Mouse (Mus musculus) embryonic facial prominence, embryonic 11.5 days (tissue): ENCODE measurements around the gene 9930021J03Rik. TPM values are rescaled to one million over a fixed set of nuclear protein-coding genes. Genes with fewer than 3 reads are reported as not detected.

Experiments
- ATAC-seq: fragments of 200-750 bp; cut with Nextera tagmentation; replicated peaks from 2 replicates; pipeline ENCODE4 v1.8.0; 2017; ENCODE audit warnings: low read depth; ENCODE audit not compliant: insufficient number of reproducible peaks, low FRiP score, low TSS enrichment
- DNase-seq: peaks from one replicate; pipeline ENCODE4 v3.0.0-alpha.2; 2015; ENCODE audit warnings: low spot score
- H3K27ac ChIP-seq: fragments of 300-500 bp; sonication (generic); replicated peaks from 2 replicates; pipeline ENCODE4 v1.5.1; 2014; ENCODE audit warnings: mild to moderate bottlenecking, low read depth, low read length, control low read depth
- H3K27me3 ChIP-seq: fragments of 300-500 bp; sonication (generic); 2 replicates; pipeline ENCODE4 v1.6.1; 2014; ENCODE audit warnings: mild to moderate bottlenecking, low read length, moderate library complexity, mixed read lengths; ENCODE audit not compliant: control insufficient read depth, insufficient read depth
- H3K36me3 ChIP-seq: fragments of 300-500 bp; sonication (generic); replicated peaks from 2 replicates; pipeline ENCODE4 v1.6.1; 2014; ENCODE audit warnings: low read depth, mild to moderate bottlenecking, low read length, moderate library complexity, mixed read lengths; ENCODE audit not compliant: control insufficient read depth, insufficient read depth
- H3K4me1 ChIP-seq: fragments of 300-500 bp; sonication (generic); 2 replicates; pipeline ENCODE4 v1.6.1; 2014; ENCODE audit warnings: low read length, mixed read lengths; ENCODE audit not compliant: control insufficient read depth, insufficient read depth
- H3K4me2 ChIP-seq: fragments of 300-500 bp; sonication (generic); 2 replicates; pipeline ENCODE4 v1.6.1; 2014; ENCODE audit warnings: low read depth, mild to moderate bottlenecking, control low read depth, low read length, moderate library complexity
- H3K4me3 ChIP-seq: fragments of 300-500 bp; sonication (generic); 2 replicates; pipeline ENCODE4 v1.5.1; 2014; ENCODE audit warnings: low read depth, low read length, control low read depth
- H3K9ac ChIP-seq: fragments of 300-500 bp; sonication (generic); replicated peaks from 2 replicates; pipeline ENCODE4 v1.6.1; 2014; ENCODE audit warnings: mild to moderate bottlenecking, control low read depth, low read length
- H3K9me3 ChIP-seq: fragments of 300-500 bp; sonication (generic); replicated peaks from 2 replicates; pipeline ENCODE4 v1.6.1; 2016; ENCODE audit warnings: mild to moderate bottlenecking, low read length, inconsistent platforms, mixed read lengths; ENCODE audit not compliant: control insufficient read depth
- WGBS: fragments of 180-500 bp; shearing (Covaris S2); extraction: QIAGEN DNeasy Blood & Tissue Kit; methylation state at CpG from one replicate; pipeline ENCODE4 v1.1.7; 2014; 5-methylcytosine and 5-hydroxymethylcytosine counted together
- polyA plus RNA-seq: library from polyadenylated mRNA; unstranded; fragments of >200 nt; fragmentation: Nextera tagmentation; extraction: Ambion mirVana; gene quantifications from 2 replicates; pipeline ENCODE4 v1.2.1, GENCODE M21; 2014

9930021J03Rik gene
- polyA plus RNA-seq, 1 experiment from 2014 or later, result 9.4 TPM

GRCm38 (mm10) chr19:29680182-29681152 is 125.3 kb downstream of the 9930021J03Rik start:
- 86% methylated on average over 13 of the region's 13 CpGs for WGBS
- no peak overlapping the region for H3K4me3 ChIP-seq
- no peak for DNase-seq

DNA sequence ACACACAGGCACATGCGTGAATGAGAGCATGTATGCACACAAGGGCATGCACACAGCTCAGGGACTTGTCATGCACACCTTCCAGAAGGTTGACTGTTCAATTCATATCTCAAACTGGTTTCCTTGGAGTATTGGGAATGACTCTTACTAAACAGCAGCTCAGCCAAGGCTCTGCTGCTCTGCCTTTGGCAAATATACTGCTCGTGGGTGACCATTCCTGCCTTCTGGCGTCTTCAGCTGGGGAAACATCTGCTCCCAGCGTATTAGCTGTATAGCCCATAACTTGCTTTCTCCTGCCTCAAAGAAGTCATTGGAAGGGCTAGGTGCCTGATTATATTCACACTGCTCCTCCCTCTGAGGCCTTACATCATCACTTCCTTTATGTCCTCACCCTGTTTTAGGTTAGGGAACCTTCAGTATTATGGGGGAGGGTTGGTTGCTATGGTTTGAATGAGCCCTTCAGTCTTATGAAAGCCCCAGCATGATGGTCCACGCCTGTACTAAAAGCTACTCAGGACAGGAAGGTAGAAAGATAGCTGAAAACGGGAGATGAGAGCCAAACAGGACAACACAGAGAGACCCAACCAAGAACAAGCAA is 127.5 kb downstream of the 9930021J03Rik start:
- Histone ChIP-seq H3K9me3 (no peaks in the 10 kb centered on the region), H3K9ac (no peak overlapping the region), H3K27ac (no peak overlapping the region), H3K4me1 (no peaks in the 10 kb centered on the region), H3K4me2 (no peak overlapping the region), H3K36me3 (no peaks in the 10 kb centered on the region), H3K27me3 (no peaks in the 10 kb centered on the region), H3K4me3 (no peak overlapping the region)
- no peak for ATAC-seq
- 85% methylated on average over 6 of the region's 6 CpGs for WGBS
- no peak for DNase-seq

More at GRCm38 (mm10) chr19:29680182-29681152, 125.3 kb downstream of the 9930021J03Rik start:
- no peak overlapping the region for H3K27ac ChIP-seq
- ATAC-seq, result no peak
- H3K9me3 ChIP-seq, result no peaks in the 10 kb centered on the region
- H3K4me1 ChIP-seq, result no peaks in the 10 kb centered on the region
- no peak overlapping the region for H3K9ac ChIP-seq
- no peaks in the 10 kb centered on the region for H3K36me3 ChIP-seq
- no peak overlapping the region for H3K4me2 ChIP-seq
- H3K27me3 ChIP-seq, result no peaks in the 10 kb centered on the region

DNA sequence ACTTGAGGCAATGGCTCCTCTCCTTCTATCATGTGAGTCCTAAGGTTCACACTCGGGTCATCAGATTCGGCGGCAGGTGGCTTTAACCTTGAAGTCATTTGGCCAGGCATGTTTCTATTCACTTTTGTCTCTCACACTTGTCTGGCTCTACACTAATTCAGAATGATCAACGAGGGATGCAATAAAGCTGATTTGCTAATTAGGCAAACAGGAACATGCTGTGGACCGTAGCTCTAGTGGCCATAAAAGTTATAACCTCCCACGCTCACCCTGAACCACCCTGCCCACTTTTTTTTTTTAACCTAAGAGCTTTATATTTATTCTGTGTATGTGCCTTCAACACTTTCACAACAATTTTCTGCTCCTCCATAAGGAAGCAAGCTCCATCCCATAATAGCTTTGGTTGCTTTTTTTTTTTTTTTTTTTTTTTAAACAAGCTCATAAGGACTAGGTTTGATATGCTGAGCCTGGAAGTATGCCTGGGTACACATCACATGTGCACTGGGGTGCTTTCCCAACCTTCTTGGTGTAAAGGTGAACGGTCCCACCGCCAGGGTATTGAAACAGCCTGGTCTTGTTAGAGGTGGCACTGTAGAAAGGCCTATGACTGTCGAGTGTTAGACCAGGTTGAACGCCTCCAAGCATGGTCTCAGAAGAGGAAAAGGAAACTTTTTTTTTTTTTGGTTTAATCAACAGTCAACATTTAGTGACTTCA is 129.2 kb downstream of the 9930021J03Rik start:
- Histone ChIP-seq H3K4me3 (no peak overlapping the region), H3K4me2 (no peak overlapping the region), H3K27me3 (no peaks in the 10 kb centered on the region), H3K27ac (no peak overlapping the region), H3K36me3 (no peaks in the 10 kb centered on the region), H3K4me1 (no peaks in the 10 kb centered on the region), H3K9ac (no peak overlapping the region), H3K9me3 (no peaks in the 10 kb centered on the region)
- DNase-seq (no peak), ATAC-seq (no peak)
- 88% methylated on average over 10 of the region's 10 CpGs for WGBS

DNA sequence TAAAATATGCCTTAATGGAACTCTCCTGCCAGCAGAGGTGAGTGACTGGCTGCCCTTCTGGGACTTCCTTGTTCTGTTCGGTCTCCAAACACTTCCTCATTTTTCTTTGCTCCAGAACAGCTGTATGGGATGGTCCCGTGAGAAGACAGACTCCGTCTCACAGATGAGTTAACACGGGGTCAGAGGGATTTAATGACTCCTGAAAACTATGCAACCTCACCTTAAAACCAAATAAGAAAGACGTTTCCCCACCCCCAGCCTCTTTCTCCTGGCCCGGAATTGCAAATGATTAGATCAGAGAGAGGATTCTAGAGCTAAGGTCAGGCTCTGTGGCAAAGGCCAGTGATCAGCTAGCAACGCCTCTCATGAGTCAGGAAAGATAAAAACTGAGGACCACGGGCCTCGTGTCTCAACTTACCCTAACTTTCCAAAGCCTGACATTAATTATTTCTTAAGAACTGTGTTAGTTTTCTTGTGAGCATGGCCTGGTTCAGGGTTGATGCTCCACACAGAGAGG is 130.2 kb downstream of the 9930021J03Rik start:
- DNase-seq (no peak), ATAC-seq (no peak)
- WGBS, result 52% methylated on average over 9 of the region's 9 CpGs
- H3K4me2 ChIP-seq, result no peak overlapping the region
- H3K4me1 ChIP-seq, result no peaks in the 10 kb centered on the region
- H3K27me3 ChIP-seq, result no peaks in the 10 kb centered on the region
- H3K9me3 ChIP-seq, result no peaks in the 10 kb centered on the region
- no peak overlapping the region for H3K27ac ChIP-seq
- H3K4me3 ChIP-seq, result no peak overlapping the region
- H3K9ac ChIP-seq, result no peak overlapping the region
- H3K36me3 ChIP-seq, result no peaks in the 10 kb centered on the region

DNA sequence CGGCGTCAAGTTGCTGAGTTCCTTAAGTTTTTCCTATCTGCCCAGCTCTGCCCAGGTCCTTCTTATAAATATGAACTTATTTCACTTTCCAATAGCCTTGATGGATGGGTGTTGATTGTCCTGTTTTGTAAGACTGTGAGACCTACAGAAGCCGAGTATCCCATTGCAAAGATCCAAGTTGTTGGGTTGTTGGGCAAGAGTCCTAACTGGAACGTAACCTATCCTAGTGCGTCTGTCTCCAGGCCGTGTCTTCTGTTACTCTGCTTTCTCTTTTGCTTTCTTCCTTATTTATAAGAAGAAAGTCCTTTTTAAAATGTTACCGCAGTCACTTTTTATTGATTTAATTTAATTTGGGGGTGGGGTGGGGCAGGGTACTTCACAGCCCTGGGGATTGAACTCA is 130.8 kb downstream of the 9930021J03Rik start:
- Histone ChIP-seq H3K27ac (no peak overlapping the region), H3K4me3 (no peak overlapping the region), H3K9me3 (no peaks in the 10 kb centered on the region), H3K4me1 (no peaks in the 10 kb centered on the region), H3K36me3 (no peaks in the 10 kb centered on the region), H3K27me3 (no peaks in the 10 kb centered on the region), H3K4me2 (no peak overlapping the region), H3K9ac (no peak overlapping the region)
- DNase-seq (no peak), ATAC-seq (no peak)
- 92% methylated on average over 7 of the region's 7 CpGs for WGBS

- no peak overlapping the region for H3K4me2 ChIP-seq
- 93% methylated on average over 13 of the region's 13 CpGs for WGBS
- H3K9me3 ChIP-seq, result no peaks in the 10 kb centered on the region
- DNase-seq (no peak), ATAC-seq (no peak)
- H3K36me3 ChIP-seq, result no peaks in the 10 kb centered on the region
- H3K27ac ChIP-seq, result no peak overlapping the region
- H3K27me3 ChIP-seq, result no peaks in the 10 kb centered on the region
- no peak overlapping the region for H3K9ac ChIP-seq
- no peak overlapping the region for H3K4me3 ChIP-seq
- H3K4me1 ChIP-seq, result no peaks in the 10 kb centered on the region
Observed at GRCm38 (mm10) chr19:29672660-29673059, 133.1 kb downstream of the 9930021J03Rik start.

GRCm38 (mm10) chr19:29671160-29671559 is 134.6 kb downstream of the 9930021J03Rik start:
- Histone ChIP-seq H3K9ac (no peak overlapping the region), H3K27me3 (no peaks in the 10 kb centered on the region), H3K27ac (no peak overlapping the region), H3K4me2 (no peak overlapping the region), H3K36me3 (no peaks in the 10 kb centered on the region), H3K4me3 (no peak overlapping the region), H3K4me1 (no peaks in the 10 kb centered on the region), H3K9me3 (no peaks in the 10 kb centered on the region)
- 71% methylated on average over 2 of the region's 2 CpGs for WGBS
- DNase-seq (no peak), ATAC-seq (no peak)
